Mouse (Mus musculus) T-cell, adult 2 months (primary cell): ENCODE results near the gene Ryk.
A peak's percentile ranks its signal among the peaks of the same experiment; 100 is the strongest.

Experiments used
- DNase-seq: peaks from one replicate; pipeline ENCODE4 v3.0.0; 2022; ENCODE audit warnings: low spot score

Gene Ryk

DNA sequence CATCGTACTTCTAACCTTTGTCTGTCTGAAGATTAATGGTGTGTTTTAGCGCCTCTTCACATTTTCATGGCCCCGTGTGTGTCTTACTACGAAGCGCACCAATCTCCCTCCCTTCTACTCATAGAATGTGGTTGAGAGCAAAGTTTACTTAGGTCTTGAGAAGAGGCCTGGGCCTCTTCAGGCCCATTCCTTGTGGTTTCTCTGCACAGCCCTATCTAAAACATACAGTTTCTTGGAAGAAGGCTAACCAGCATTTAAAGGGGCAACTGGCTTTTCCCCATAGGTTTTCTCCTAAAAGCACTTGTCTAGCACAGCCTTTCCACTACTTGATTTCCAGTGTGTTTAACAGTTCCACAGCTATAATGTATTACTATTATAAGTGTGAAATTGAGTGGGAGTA lies 24.7 kb downstream of the Ryk start:
- no peak for DNase-seq

- no peak for DNase-seq
Observed at GRCm38 (mm10) chr9:102859963-102860362, 25.2 kb downstream of the Ryk start.

DNA sequence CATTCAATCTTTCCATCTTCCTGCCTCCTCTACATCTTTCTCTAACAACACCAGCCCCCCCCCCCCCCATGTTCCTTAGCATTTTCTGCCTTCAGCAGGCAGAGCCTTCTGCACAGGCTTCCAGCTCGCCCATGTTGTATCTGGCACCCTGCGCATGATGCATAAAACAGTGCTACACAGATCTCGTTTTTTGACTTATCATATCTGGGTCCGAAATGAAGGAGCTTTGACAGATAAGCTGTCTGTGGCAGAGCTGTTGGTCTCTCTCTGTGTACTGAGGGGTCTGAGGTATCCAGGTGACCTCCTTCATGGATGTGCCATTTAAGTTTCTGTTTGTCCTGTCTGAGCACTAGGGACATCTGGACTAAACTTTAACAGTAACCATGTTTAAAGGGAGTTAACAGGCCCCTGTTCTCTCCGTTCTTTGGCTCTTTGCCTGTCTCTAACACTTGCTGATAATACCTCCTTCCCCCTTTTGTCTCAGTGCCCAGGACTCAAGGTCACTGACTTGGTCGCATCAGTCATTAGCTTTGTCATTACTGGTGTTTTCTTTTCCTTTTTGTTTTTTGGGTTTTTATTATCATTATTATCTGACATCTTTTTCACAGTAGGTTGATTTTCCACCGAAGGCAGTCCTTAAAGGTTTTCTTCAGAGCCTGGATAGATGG lies 26.2 kb downstream of the Ryk start:
- DNase-seq, result no peak

- DNase-seq, result no peak
Observed at GRCm38 (mm10) chr9:102861789-102862188, 27.1 kb downstream of the Ryk start.

GRCm38 (mm10) chr9:102862260-102862659 lies 27.5 kb downstream of the Ryk start:
- DNase-seq, result no peak

- DNase-seq, result no peak
Observed at GRCm38 (mm10) chr9:102863876-102864545, 29.3 kb downstream of the Ryk start.

DNA sequence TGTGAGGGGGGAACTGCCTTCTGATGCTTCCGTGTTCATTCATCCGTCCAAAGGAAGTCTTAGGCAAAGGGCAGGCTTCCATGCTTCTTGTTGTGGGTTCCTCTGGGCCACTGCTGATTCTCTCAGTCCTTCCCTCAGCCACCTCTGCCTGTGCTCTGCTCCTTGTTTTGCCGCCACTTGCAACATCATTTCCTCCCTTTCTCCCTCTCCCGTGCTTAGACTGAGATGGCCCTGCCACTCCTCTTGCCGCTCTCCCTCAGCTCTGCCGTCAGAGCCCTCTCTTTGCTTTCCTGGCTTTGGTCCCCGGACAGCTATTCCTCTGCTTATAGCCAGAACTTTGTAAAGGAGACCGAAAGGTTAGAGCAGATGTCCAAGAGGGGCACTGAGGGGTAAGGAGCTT lies 30.2 kb downstream of the Ryk start:
- no peak for DNase-seq

GRCm38 (mm10) chr9:102865946-102866737 lies 31.4 kb downstream of the Ryk start:
- DNase-seq, result no peak

DNA sequence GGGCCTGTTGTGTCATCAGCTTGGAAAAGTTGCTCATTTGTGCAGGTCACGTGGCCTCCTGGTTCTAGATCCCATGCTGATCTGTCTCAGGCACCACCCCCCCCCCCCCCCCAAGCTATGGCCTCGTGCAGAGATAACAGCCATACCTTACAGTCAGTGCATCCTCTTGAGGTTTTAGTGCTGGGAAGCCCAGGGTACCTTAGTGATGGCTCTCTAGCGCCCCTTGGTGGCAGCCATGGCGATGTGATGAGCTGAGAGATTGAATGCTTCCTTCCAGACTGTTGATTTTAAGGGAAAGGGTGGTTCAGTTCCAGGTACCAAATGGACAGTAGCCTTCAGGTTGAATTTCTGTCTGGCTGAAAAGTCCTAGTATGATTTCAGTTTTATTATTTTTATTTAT lies 32.2 kb downstream of the Ryk start:
- DNase-seq, result no peak

- DNase-seq, result no peak
Observed at GRCm38 (mm10) chr9:102867516-102867915, 32.8 kb downstream of the Ryk start.

- DNase-seq, result no peak
Observed at GRCm38 (mm10) chr9:102868451-102868850, 33.7 kb downstream of the Ryk start.

DNA sequence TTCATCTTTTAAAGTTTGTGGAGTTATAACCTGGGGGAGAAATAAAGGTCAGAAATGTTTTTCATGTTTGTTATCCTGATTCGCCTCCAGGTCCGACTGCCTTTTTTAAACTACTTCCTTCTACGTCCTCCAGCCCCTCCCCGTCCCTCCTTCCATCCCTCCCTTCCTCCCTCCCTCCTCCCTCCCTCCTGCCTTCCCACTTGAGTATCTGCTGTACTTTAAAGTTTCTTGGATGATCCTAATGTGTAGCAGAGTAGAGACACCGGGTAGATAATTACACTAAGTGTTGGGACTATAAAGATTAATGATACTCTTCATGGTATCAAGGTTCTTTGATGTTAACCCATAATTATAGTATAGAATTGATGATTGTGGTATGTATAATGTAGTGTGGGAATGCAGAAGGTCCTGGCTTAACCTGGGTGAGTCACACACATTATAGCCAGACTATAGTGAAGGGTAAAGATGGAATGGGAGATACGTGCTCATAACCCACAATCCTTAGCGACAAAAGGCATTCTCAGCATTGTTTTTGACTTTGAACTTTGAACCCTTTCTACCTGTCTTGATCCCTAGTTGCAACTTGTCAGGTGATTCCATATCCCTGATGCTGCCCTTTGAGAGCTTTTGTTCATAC lies 41.5 kb downstream of the Ryk start:
- no peak for DNase-seq

DNA sequence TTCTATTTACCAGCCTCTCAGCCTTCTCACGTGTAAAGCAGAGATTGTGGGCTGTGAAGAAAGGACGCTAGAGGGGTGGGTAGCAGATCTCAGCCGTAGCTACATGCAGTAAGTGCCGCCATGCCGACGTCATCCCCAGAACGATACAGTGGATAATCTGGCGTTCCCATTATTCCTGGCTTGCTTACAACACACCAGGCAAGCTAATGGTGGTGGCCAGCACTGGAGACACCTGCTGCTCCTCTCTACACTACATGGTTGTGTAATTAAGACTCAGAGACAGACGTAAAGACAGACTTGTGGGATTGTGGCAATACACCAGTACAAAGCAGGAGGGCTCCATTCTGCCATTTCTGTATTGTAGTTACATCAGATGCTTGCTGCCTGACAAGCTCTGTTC lies 43.2 kb downstream of the Ryk start:
- no peak for DNase-seq

GRCm38 (mm10) chr9:102879545-102879944 lies 44.8 kb downstream of the Ryk start:
- peak; percentile 5 for DNase-seq

DNA sequence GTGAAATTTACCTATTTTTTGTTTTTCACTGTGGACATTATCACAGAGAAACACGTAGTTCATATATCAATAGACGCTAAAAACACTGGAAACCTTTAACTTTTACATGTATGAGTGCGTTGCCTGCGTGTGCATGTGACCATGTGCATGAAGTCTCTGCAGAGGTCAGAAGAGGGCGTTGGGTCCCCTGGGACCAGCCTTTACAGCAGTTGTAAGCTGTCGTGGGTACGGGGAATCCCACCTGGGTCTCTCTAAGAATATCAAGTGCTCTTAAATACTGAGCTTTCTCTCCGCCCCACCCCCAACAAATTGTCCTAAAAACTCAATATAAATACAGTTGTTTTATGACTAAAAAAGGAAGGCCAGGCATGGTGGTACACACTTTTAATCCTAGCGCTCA lies 50.0 kb downstream of the Ryk start:
- no peak for DNase-seq

- DNase-seq, result no peak
Observed at GRCm38 (mm10) chr9:102890166-102890565, 55.4 kb downstream of the Ryk start.

- no peak for DNase-seq
Observed at GRCm38 (mm10) chr9:102892480-102893355, 58.0 kb downstream of the Ryk start.

DNA sequence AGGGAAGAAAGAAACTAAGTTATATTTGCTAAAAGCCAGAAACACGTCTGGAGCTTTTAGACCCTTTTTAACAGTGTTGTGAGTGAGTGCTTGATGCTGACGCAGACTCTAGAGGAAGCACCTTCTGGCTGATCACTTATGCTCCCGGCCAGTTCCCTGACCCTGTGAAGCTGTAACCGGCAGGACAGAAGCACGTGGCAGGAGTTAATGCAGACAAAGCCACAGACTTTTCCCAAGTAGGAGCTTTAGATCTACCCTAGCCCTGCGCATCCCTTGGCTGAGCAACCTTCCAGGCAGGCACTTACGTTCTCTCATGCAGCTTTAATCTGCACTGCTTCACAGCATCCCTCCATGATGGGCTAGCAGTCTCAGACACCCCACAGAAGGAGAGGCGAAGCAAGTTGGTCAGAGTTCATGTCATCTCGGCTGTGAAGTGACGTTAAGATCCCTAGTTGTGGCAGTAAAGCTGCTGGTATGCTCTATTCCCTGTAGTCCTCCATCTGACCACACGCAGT lies 58.7 kb downstream of the Ryk start:
- no peak for DNase-seq

GRCm38 (mm10) chr9:102899916-102900315 lies 65.2 kb downstream of the Ryk start:
- DNase-seq, result no peak

DNA sequence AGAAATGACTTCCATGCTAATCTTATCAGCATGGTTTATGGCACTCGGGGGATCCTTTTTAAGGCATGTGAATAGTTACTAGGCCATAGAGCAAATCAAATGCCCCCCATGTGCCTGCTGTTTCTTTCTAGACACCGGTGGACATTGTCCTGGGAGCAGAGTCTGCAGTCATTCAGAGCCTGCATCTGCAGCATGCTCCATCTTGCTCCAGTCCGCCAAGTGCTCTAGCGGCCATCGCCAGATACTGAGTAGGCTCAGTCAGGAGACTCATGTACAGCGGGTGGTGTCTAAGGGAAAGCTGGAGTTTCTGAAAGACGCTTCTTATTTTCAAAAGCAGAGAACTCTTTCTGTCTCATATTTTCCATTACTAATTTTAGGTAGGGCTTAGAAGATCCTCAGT lies 67.6 kb downstream of the Ryk start:
- no peak for DNase-seq

DNA sequence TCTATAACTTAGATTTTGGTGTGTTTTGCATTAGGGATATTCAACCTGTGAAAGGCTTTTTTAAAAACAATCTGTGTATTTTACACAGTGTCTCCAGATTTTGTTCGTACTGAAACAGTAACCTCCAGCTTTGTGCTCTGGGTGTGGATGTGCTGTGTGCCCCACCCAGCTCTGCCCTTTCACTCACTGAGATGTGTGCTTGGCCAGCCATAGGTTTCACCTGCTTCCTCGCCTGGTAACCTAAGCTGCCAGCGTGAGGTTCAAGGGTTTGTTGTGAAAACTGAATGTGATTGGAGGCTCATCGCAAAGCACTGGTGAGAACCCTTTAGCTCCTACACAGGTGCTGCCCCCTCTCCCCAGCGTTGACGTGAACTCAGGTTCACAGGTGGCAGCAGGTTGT lies 70.2 kb downstream of the Ryk start:
- no peak for DNase-seq
